Mouse (Mus musculus) testis, postnatal 10 days (tissue): Measurements from ENCODE around the gene Decr2.
"Not testable (repeated sequence)": the region's sequence is repeated elsewhere in the genome, so short reads cannot be mapped to it uniquely, and the experiment has no call there.

Source experiments
- DNase-seq: peaks from one replicate; pipeline ENCODE4 v3.0.0; 2021; ENCODE audit warnings: low spot score

Decr2 gene

DNA sequence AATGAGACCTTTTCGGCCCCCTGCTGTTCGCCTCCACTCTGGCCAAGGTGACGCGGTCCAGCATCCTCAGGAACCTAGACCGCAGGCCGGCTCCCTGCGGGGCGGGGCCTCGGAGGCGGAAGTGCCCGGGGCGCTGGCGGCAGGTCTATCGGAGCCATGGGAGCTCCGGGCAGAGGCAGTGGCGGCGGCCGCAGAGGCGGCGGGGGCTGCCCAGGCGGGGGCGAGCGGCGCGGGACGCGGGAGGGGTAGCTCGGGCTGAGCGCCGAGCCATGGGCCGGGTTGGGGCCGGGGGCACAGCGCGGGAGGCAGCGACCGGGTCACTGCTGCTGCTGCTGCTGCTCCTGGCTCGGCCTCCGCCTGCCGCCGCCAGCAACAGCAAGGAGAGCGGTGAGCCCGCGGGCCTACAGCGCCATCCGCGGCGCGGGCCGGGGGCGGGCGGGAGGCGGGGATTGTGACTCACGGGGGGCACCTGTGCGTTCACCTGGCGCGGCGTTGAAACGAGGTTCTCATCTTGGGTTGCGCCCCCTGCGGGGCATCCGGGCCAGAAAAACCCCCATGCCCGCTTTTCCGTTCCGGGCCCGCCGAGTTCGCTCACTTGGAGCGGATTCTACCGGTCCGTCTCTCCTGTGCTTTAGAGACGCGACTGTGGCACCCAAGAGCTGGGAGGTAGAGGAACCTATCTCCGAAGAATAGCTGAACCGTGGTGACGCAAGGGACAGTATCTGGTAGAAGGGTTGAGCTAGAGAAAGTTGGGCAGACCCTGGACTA is 23.2 kb upstream of the Decr2 start, which contains the start of gene Tmem8:
TSS of gene Tmem8 (plus strand) at position 119 of the 768 bp plus-strand sequence.
- peak; percentile 79 for DNase-seq

DNA sequence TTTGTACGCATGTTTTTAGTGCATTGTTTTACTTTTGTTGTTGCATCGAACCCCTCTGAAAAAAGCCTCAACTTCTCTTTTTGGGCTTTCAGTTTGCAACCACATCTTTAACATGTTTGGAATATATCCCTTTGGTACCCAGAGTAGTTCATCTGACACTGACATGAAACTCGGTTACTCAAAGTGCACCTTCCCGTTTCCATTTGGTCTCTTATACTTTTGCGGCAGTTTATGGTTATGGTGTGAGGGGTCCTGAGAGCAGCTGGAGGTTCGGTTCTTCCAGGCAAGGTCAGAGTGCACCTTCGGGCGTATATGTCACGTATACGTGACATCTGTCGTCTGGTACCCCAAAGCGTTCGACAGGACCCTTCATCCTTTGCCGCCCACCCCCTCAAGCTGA is 22.6 kb upstream of the Decr2 start:
- DNase-seq, result no peak

DNA sequence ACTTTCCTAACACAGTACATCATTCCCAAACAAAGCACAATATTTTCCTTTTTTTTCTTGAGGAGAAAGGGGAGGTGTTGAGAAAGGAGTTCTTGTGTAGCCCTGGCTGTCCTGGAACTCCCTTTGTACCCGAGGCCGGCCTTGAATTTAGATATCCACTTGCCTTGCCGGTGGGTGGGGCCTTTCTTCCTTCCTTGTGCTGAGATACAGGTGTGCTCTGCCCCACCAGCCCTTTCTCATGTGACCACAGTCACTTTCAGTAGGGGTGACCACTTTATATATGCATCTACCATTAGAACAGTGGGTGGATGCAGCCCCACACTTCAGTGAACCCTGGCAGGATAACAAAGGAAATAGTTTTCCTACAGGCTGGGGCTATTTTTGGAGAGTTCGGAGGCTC is 21.6 kb upstream of the Decr2 start:
- no peak for DNase-seq

DNA sequence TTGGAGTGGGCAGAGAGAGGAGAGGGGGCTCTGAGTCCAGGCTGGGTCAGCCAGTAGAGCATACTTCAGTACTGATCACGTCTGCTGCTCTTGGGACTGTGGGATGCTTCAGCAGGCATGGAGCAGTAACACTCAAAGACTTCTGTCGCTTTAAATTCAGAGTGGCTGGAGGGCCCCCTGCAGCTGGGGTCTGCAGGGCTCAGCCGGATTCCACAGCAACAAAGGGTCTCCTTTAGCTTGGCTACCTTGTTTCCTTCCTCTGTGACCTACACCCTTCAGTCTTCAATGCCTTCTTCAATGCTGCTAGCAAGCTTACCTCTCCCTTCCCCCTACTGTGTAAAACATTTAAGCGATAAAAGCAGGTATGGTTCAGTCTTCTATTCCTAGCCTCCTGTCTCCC is 20.9 kb upstream of the Decr2 start:
- DNase-seq, result no peak

DNA sequence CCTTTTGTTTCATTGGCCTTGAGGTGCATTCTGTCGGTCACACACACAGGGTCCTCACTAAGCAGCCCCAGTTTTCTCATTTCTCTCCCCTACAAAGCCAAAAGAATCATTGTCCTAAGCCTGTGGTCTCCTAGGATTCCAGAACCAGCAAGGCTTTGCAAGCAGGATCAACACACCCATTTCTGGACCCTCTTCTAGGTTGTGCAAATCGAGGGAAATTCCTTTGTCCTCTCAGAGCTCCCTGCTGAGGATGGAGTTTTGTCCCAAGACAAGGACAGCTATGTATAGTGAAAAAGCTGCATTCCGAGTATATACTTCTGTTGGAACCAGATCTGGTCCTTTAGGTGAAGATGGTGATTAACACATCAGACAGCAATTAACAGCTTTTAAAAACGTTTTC is 20.0 kb upstream of the Decr2 start:
- no peak for DNase-seq

DNA sequence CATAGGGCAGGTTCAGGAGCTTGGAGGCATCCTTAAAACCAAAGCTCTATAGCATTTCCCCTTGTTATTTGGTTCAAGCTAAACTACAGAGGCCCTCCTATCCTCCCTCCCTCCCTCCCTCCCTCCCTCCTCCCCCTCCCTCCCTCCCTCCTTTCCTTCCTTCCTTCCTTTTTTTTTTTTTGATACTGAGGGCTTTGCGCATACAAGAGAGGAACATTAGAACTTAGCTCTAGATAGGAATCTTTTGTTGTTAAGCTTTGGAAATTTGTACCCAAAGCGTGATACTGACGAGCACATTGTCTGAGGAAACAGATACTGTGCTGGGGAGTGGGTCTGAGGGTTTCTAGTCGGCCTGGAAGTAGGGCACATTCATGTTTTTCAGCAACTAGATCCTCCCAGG is 15.5 kb upstream of the Decr2 start:
- DNase-seq, result no peak

DNA sequence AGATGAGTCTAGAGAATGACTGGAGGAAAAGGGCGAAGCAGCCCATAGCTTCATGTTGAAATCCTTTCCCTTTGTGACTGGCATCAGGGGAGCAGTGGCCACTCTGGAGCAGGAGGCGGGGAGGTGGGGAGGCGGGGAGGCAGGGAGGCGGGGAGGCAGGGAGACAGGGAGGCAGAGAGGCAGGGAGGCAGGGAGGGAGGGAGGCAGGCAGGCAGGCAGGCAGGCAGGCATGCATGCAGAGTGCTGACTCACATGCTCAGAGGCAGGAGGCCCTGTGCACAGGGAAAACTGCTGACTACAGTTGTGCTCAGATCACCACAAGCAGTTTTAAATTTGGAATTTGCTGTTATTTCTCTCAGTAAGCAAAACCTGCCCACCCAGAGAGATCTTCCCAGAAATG is 11.3 kb upstream of the Decr2 start:
- DNase-seq, result no peak

DNA sequence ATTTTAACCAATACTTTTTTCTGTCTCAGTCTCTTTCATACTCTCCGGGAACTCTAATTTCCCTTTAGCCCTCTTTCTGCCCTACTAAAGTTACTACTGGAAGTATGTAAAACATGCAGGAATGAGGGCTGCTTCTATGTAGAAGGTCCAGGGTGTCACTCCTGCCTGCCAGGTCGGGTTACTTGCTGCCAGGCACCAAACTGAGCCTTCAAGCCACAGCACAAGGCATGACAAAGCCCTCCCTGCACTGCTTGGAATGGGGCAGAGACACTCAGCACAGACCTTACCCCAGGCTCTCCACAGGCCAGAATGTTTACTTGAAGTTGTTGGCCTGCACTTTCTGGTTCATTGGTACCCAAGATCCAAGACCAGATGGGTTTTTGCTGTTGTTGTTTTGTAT is 10.0 kb upstream of the Decr2 start:
- DNase-seq, result no peak

DNA sequence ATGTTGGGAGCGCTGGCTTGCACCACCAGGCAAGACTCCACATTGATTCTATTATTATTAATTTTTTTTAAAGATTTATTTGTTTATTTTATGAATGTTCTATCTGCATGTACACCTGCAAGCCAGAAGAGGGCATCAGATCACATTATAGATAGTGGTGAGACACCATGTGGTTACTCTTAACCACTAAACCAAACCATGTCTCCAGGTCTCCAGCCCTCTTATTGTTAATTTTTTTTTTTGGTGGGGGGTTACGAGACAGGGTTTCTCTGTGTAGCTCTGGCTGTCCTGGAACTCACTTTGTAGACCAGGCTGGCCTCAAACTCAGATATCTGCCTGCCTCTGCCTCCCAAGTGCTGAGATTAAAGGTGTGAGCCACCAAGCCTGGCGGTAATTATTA is 9.2 kb upstream of the Decr2 start:
- DNase-seq, result not testable (repeated sequence)

DNA sequence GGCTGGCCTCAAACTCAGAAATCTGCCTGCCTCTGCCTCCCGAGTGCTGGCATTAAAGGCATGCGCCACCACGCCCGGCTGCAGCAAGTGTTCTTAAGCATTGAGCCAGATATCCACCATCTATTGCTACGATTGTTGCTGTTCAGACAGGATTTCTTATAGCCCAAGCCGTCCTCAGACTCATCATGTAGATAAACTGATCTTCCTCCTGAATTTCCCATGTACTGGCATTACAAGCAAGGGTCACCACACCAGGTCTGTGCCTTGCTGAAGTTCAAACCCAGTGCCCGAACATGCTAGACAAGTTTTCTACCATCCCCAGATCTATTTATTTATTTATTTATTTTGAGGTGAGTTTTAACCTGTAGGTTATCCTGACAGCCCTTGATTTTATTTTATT is 8.3 kb upstream of the Decr2 start:
- DNase-seq, result no peak

DNA sequence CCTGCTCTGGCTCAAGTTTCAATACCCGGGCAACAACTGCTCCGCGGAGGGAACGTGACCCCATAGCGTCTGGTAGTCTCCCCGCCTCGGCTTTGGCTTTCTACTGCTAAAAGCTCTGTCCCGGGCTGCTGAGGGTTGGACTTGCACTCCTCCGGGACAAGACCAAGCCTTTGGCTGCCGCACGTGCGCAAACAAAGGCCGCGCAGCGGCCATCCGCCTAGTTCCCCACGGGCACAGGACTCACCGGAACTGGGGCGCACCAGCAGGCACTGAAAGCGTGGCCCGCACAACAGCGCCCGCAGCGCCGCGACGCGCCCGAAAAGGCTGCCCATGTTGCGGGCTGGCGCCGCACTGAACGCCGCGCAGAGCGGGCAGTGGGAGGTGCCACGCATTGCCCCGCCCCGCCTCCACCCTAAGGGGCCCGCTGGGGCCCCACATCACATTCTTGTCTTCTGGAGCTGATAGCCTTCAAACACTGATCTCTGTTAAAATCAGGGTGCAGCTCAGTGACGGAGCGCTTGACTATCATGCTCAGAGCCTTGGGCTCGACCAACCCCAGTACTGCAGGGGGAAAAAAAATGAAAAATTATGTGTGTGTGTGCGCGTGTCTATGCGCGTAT is 5.1 kb upstream of the Decr2 start, which contains the start of gene Nme4:
TSS of gene Nme4 (minus strand) at position 482 of the 620 bp plus-strand sequence.
- DNase-seq, result peak; percentile 75

DNA sequence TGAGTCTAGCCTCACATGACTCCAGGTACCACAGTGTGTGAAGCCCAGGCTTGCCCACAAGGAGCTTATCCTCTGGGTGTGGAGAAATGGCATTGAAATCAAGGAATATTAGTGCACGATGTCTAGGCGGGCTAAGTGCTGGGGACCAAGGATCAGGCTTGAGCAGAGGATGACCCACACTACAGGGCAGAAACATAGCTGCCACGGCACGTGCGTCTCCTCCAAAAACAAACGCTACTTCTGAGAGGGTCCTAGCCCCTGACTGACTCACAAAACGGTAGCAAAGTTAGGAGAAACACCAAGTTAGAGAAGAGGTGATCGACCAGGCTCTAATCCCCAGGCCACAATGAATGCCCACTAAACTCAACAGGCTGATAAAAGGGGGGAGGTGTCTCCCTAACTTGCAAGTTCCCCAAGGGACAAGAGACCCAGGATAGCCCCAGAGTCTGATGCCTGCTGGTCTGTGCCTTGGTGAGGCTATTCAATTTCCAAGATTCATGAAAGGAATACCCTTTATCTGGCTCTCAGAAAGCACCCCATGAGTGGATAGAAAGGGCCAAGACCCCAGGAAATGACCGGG is 4.5 kb upstream of the Decr2 start:
- no peak for DNase-seq

DNA sequence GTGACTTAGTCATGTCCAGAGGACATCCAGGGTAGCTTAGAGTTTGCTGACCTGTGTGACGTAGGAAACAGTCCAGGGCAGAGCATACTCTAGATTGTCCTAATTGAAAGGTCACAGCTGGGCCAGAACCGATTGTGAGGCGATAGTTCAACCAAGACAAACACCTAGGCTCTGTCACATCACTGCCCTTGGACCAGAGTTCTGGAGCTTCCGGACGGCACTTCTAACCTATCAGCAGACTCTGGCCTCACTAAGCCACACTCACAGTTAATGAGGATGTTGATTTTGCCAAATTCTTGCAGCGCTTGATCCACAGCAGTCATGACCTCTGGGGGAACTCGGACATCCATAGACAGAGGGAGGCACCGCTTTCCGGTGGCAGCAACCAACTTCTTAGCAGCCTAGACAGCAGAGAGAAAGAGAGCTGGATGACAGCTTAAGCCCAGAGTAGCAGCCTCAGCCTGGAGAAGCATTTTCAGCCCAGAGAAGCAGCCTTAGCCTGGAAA is 3.0 kb downstream of the Decr2 start:
- DNase-seq, result no peak

DNA sequence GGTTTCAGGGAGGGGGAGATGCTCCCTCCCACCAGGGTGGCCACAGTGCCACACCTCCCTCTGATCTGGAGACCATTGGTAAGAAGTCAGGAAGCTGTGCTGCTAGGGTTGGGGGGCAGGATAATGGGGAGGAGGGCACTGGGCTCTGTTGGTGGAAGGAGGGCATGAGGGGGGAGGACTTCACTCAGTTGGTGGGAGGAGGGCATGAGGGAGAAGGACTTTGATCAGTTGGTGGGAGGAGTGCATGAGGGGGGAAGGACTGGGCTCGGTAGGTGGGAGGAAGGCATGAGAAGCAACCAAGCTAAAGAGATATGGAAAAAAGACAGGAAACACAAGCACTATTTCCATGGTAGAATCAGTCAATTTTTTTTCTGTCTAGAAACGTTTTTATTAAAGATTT is 9.3 kb downstream of the Decr2 start:
- DNase-seq, result no peak

DNA sequence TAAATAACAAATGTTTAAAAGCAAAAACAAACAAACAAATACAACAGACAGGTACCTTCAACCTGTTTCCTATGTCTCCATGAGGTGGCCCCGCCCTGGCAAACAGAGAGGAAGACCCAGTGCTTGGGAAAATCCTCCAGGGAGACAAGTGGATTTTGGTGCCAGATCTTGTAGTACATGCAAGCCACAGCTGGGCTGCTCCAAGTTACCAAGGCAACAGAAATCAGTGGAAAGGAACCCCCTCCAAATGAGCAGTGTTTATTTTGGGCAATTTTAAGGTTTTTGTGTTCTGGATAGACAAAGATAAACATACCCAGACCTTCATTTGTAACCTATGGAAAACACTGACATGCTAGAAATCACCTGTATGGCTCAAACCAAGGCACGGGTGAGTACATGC is 11.3 kb downstream of the Decr2 start:
- no peak for DNase-seq

DNA sequence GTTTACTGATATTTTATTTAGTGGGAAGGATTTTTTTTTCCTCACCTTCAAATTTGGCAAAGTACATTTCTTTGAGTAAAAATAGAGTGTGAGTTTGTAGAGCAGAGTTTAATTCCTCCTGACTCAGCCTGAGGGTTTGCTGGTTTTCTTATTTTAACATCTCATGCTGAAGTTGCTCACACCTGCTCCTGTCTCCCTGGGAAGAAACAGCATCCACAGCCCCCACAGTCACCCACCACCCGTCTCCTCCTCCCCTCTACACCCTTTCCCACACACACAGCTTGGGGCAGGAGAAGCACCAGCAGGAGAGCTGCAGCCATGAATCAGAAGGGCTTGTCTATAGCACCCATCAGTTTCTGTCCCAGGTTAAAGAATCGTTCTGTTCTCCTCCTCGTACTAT is 14.9 kb downstream of the Decr2 start:
- no peak for DNase-seq

DNA sequence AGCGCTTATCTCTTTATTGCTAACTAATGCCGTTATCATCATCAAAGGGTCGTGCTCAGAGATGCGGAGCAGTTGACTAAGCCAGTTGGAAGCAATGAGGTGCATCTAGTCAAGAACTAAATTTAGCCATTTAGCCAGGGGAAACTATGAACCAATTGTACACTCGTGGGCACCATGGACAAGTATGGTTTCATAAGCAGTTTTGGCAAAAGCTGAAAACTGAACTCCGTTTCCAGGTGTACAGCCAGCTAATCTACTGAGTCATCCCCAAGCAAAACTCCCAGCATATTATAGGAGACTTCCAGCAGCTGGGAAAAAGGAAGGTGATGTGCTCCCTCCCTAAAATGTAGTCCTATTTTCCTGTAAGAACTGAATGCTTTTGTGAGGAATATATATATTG is 20.0 kb downstream of the Decr2 start:
- DNase-seq, result no peak

DNA sequence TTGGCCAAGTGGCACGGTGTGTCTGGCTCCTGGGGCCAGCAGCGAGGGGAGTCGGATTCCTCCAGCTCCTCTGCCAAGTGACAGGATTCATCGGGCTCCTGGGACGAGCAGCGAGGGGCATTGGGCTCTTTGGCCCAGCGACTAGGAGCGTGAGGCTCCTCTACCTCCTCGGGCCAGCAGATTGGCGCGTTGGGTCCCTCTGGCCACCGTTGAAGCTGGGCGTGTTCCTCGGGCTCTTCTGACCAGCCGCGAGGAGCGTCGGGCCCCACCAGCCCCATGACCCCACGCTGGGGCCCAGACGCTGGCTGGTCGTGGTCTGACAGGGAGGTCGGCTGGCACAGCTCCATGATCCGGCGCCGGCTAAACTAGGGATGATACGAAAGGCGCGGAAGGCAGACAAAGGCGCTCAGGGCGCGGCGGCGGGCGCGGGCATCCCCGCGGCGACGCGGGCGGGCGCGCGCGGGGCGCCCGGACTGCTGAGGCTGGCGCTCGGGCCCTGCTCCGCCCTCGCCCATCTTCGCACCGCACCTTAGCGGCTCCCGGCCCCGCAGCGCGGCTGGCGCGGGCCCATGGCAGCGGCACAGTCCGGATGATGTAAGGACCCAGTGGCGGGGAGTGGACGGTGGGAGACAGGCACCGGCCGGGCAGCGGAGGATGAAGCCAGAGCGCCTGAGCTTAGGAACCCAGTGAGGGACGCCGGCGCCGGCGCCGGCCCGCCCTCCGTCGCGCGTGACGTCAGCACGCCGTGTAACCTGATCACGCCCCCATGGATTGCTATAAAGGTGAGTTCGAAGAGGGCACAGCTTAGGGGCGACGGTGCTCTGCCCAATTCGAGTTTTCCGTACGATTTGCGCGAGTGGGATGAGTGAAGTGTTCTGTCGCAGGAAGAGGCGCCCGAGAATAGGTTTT is 21.1 kb downstream of the Decr2 start, which contains the start of gene Rab11fip3:
TSS of gene Rab11fip3 (minus strand) at position 725 of the 909 bp plus-strand sequence.
- DNase-seq, result peak; percentile 85

DNA sequence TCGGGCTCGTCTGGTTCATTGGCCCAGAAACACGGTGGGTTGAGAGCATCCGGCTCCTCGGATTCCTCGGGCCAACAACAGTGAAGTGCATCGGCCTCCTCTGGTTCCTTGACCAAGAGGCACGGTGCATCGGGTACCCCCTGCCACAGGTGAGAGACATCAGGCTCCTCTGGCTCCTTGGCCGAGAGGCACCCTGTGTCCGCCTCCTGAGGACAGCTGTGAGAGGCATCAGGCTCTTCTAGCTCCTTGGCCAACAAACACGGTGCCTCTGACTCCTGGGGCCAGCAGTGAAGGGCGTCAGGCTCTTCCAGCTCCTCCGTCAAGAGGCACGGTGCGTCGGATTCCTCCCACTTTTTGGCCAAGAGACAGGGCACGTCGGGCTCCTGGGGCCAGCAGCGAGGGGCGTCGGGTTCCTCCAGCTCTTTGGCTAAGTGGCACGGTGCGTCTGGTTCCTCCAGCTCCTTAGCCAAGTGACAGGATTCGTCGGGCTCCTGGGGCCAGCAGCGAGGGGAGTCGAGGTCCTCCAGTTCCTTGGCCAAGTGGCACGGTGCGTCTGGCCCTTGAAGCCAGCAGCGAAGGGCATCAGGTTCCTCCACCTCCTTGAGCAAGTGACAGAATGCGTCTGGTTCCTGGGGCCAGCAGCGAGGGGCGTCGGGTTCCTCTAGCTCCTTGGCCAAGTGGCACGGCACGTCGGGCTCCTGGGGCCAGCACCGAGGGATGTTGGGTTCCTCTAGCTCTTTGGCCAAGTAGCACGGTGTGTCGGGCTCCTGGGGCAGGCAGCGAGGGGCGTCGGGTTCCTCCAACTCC is 21.9 kb downstream of the Decr2 start:
- DNase-seq, result peak; percentile 46

DNA sequence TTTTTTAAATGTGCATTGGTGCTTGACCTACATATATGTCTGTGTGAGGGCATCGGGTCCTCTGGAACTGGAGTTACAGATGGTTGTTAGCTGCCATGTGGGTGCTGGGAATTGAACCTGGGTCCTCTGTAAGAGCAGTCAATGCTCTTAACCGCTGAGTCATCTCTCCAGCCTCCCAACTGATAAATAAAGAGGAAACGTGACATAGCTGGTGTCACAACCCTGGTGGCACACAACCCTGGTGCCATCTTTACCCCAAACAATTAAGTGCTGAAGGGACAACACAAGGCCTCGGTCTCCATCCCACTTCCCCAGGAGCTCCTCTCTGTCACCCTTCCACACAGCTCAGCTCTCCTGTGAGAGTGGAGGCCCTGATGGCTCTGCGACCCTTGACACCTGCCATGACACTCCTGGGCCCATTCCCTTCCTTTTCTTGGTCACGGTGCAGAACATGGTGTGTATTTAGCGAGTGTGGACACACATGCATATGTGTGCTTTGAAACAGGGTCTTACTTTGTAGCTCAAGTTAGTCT is 23.6 kb downstream of the Decr2 start:
- no peak for DNase-seq

DNA sequence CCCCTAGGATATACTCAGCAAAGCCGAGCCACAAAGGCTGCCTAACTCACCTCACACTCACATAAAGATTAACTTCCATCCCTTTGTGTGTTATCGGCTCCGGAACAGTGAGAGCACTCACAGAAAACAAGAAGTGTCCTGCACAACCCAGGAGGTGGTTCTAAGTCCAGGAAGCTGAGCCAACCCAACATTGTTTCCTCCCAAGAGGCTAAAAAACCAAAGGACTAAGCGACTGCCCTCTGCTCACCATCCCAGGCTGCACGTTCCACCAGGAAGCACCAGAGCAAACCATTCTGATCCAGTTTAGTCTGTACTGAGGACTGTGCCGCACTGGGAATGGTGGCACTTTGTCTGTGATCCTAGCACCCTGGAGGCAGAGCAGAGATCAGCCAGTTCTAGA is 25.2 kb downstream of the Decr2 start:
- DNase-seq, result no peak
